Mouse (Mus musculus) left cerebral cortex, postnatal 10 days (tissue): ENCODE data around the gene Cdh19. TPM values are rescaled to one million over a fixed set of nuclear protein-coding genes. Genes with fewer than 3 reads are reported as not detected.

Source experiments
- DNase-seq, 2 experiments: peaks; one replicate each; pipeline ENCODE4 v3.0.0; 2021 to 2022; ENCODE audit warnings: low spot score in 2 of 2, mixed read lengths in 1 of 2; ENCODE audit errors: extremely low spot score in 1 of 2
- intact Hi-C: fragments of 180-260 bp; cut with DNase I; formaldehyde crosslinking; loops from one replicate; pipeline ENCODE4 v1.15.1; 2025
- total RNA-seq, 2 experiments: library from RNA; stranded (reverse); gene quantifications; 2 replicates each; pipeline ENCODE4 v1.2.3; 2021

The Cdh19 gene
- under 1 TPM; 0.20 to 0.43 TPM for total RNA-seq

DNA sequence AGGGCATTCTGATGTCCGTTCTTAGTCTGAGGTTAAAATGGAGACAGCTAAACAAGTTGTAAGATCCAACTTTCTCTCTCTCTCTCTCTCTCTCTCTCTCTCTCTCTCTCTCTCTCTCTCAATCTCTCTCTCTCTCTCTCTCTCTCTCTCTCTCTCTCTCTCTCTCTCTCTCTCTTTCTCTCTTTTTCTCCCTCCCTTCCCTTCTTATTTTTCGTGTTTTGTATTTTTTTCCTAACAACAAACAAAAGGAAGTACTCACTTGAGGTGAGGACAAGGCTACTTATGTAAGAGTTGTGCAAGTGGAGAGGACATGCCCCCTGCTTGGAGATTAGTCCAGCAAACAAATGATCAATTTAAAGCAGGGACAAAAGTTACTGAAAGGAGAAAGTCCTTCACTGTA lies at the start of gene Cdh19:
TSS of gene Cdh19 (minus strand) at position 101 of the 400 bp plus-strand sequence.
- intact Hi-C loops, result no loop called here

DNA sequence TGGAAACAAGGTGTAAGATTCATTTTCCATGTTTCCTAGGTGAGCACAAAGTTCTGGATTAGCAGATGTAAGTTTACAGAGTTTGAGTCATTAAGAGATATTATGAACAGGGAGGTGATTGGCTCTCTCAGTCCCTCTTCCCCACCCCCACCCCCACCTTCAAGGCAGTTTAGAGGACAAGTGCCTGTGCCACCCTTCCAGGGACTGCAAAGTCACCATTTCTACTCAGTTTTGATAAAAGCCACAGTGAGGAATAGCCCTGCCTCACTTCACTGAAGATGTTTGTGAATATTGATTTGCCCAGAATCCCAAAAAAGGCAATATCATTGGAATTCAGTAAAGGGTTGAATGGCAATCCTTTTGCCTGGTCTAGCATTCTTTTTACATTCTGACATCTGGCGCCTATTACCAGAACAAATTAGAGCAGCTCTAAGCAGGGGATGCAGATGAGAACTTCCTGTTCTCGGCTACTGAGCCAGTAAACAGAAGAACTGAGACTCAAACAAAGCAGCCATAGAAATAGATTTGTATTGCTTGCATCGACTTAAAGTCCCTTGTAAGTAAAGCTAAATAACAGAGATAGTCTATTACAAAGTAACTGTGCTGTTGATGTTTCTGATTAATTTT lies 43.2 kb upstream of the Cdh19 start:
- no peak for DNase-seq
- intact Hi-C loops, result no loop called here

More for the DNA sequence above, at the start of gene Cdh19:
- DNase-seq, result no peak

DNA sequence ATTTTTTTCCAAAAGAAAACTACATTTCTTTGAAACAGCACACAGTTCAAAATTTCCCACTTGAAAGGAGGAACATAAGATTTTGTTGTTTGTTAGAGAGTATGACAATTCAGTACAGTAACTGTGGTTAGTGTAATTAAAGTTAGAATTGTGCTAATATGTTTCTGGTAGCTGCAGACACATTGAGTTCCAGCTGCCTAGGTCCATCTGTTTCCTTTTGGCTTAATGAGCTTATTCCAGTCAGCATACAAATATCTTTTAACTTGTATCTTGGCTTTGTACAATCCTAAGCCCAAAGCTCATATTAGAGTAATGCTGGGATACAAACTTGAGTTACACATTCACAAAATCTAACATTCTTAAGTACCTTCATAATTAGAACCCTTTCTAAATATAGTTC lies 40.3 kb upstream of the Cdh19 start:
- intact Hi-C loops, result no loop called here
- DNase-seq, result no peak

DNA sequence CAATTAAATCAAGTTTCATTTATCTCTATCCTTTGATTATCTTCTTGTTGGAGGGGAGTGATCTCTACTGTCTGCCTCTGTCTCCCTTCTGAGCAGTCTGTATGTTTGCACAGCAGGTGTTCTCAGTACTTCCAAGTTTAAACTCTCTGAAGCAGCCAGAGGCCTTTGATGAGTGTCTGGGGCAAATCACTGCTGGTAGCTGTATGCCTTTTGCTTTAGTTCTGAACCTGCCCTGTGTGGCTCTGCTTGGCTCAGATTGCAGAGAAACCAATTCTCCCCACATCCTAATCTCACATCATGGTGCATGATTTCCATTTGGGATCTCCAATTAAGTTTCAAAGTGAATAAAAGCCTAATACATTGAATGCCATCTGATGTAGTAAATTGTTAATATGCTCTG lies 12.4 kb upstream of the Cdh19 start:
- DNase-seq, result no peak
- intact Hi-C loops, result no loop called here

DNA sequence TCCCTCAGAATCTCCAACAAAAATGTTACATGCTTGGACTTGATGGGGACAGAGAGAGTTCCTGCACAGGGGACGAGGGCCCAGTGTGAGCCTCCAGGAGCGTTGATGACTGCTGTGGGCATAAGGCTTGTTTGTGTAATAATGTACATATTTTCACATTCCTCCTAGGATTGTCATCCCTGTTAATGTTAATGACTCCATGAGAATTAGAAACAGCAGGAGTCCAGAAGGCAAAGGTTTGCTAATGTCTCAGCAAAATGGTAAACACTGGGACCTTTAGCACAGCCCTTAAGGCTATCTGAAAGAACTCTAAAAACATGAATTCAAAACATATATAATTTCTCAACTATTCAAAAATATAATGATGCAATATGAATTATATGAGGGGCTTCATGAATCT lies 8.2 kb downstream of the Cdh19 start:
- DNase-seq, result no peak
- intact Hi-C loops, result no loop called here

DNA sequence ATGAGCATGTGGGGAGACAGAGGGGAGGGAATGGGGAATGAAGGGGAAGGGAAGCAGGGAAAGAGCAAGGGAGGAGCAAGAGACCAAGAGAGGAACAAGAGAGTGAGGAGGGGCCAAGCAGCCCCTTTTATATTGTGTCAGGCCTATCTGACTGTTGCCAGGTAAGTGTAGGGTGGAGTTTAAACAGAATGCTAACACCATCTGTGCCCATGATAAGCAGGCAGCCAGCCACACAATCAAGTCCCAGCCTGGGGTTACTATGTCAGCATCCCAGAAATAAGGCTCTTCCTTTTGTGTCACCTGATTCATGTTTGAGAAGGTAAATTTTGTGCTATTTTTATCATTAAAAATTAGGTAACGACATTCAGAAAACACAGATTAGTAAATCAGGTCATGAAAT lies 67.6 kb downstream of the Cdh19 start:
- intact Hi-C loops, result no loop called here
- no peak for DNase-seq

DNA sequence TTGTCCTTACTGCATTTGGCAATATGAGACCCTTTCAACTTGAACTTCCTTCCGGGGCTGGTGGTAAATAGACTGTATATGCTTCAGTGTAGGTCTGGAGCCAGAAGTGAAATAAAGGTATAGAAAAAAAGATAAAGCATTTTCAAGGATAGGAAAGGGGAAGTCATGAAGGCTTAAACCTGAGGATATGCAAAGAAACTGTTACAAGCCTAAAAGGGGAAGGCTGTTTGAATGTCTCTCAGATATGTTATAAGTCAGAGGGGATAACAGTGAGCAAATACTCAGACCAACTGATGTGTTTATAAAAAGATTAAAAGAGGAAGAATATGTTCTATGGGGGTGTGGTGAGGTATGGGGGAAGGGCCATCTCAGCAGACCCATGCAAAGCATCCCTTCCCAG lies 68.2 kb downstream of the Cdh19 start:
- no peak for DNase-seq
- intact Hi-C loops, result no loop called here

DNA sequence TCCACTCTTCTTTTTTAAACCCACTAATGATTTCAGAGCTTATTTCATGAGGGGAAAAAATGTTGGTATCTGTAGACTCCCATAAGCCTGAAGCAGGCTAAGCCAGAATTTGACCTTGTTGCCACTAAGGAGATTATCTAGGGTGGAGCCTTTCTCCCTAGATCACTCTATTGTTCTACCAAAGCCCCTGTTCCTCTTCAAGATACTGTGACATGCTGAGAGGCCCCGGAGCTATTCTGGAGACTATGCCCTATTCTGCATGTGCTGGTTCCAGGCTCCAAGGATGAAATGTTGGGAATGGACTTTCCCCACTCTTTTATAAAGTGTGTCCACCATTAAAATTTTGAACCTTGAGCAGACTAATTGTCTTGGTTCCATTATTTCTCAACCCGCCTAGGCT lies 73.1 kb downstream of the Cdh19 start:
- DNase-seq, result no peak
- intact Hi-C loops, result no loop called here
